Mouse (Mus musculus) cortical plate, adult 2 months (tissue): ENCODE measurements around the gene Foxj1.

ENCODE experiments used
- CTCF ChIP-seq: fragments of 200-500 bp; IDR thresholded peaks from 2 replicates; pipeline ENCODE4 v1.5.1; 2011; ENCODE audit warnings: mild to moderate bottlenecking, control low read depth, low read length; ENCODE audit not compliant: insufficient read depth; ENCODE audit errors: extremely low read depth
- POLR2A ChIP-seq: fragments of 200-500 bp; IDR thresholded peaks from 2 replicates; pipeline ENCODE4 v1.6.1; 2011; ENCODE audit warnings: mild to moderate bottlenecking, low read length, control low read depth; ENCODE audit not compliant: insufficient read depth; ENCODE audit errors: extremely low read depth

GRCm38 (mm10) chr11:116298621-116299020 is 36.6 kb downstream of the Foxj1 start:
- TF ChIP-seq POLR2A, result no peak
- no peak for TF ChIP-seq CTCF
